Mouse (Mus musculus) frontal cortex, postnatal 25 days (tissue): ENCODE data around the gene Gadd45g.
A peak's percentile ranks its signal among the peaks of the same experiment; 100 is the strongest.
"Not testable (repeated sequence)": the region's sequence is repeated elsewhere in the genome, so short reads cannot be mapped to it uniquely, and the experiment has no call there.

Experiments used
- DNase-seq, 2 experiments: peaks; one replicate each; pipeline ENCODE4 v3.0.0; 2022; ENCODE audit warnings: low spot score in 2 of 2

The Gadd45g gene

GRCm38 (mm10) chr13:51834024-51834423, 12.5 kb upstream of the Gadd45g start:
- DNase-seq: not testable (repeated sequence)

- no peak for DNase-seq
Measured at GRCm38 (mm10) chr13:51834520-51834919, 12.0 kb upstream of the Gadd45g start.

GRCm38 (mm10) chr13:51835208-51835607, 11.3 kb upstream of the Gadd45g start:
- DNase-seq: not testable (repeated sequence)

DNA sequence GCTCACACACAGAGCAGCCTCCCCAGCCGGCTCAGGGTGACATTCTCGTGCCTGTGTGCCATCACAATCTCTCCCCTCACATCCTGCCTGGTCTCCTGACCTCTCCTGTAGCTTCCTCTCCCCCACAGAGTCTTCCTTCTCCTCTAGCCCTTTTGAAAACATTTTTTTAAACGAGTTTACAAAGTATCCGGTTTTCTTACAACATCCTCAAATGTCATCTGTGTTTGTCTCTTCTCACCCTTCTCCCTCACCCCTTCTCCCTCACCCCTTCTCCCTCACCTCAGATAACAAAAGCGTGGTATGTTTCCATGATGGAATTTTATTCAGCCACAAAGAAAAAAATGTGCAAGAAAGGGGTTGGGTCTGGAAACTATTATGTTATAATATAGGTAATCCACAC, 9.1 kb upstream of the Gadd45g start:
- no peak for DNase-seq

DNA sequence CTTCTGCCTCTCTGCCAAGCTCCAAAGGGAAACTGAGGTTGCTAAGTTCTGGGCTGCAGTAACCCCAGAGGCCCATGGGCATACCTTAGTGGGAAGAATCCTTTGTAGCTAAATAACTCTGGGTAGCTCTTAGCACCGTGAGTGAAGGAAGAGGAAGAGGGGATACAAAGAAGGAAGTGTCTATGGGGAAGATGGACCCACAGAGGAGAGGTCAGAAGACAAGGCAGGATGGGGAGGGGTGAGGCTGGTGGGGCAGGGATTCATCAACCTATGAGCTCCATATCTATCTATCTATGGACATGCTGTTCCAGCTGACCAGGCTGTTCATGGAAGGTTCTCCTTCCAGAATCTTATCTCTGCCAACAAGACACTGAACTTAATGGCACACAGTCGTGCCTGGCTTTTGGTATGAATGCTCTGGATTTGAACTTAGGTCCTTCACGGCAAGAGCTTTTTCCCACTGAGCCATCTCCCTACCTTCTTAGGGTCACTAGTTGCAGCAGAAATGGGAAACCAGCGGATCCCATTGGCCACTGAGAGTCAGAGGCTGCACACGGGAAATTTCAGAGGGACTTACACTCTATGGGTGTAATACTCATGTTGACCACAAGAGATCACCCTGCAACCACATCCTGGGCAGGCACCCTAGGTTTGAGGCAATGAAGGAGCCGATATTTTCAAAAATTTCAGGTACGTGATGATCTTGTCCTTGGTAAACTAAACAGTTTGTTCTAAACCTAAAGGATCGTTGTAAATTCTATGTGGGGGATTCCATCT, 7.0 kb upstream of the Gadd45g start:
- peak in 1 of 2 experiments; percentile 32 for DNase-seq

- no peak for DNase-seq
Measured at GRCm38 (mm10) chr13:51840702-51841101, 5.8 kb upstream of the Gadd45g start.

- DNase-seq: no peak
Measured at GRCm38 (mm10) chr13:51841541-51842115, 4.8 kb upstream of the Gadd45g start.

- DNase-seq: no peak
Measured at GRCm38 (mm10) chr13:51842191-51842590, 4.3 kb upstream of the Gadd45g start.

GRCm38 (mm10) chr13:51842773-51843172, 3.7 kb upstream of the Gadd45g start:
- no peak for DNase-seq

GRCm38 (mm10) chr13:51843298-51843697, 3.2 kb upstream of the Gadd45g start:
- no peak for DNase-seq

GRCm38 (mm10) chr13:51844118-51844517, 2.4 kb upstream of the Gadd45g start:
- DNase-seq: no peak

GRCm38 (mm10) chr13:51844661-51845060, 1.8 kb upstream of the Gadd45g start:
- DNase-seq: peak; percentile 42 to 54

GRCm38 (mm10) chr13:51845072-51845471, 1.4 kb upstream of the Gadd45g start:
- DNase-seq: peak in 1 of 2 experiments; percentile 26

- peak; percentile 63 to 72 for DNase-seq
Measured at GRCm38 (mm10) chr13:51845591-51846191, 787 bp upstream of the Gadd45g start.

GRCm38 (mm10) chr13:51846868-51847793, 653 bp downstream of the Gadd45g start:
- DNase-seq: peak; percentile 37 to 49

DNA sequence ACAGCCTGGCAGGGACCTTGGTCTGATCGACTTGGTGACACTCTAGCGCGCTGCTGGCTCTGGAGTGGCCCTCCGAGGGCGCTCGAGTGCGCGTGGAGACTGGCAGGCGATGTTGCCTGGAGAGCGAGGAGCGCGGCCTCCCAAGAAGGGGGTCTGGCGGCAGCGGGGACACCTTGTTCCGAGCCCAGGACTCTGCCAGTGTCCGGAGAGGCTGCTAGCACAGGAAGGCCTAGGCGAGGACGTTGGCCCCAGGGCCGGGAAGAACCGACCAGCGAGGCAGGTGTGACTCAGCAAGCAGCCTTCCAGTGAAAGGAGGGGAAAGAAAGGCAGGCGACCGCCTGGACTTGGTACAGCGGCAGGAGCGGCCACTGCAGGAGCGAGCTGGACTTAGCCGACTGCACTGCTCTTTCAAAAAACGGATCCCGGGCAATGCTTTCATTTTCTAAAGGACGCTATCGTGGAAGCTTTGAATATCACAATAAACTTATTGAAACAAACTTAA, 1.6 kb downstream of the Gadd45g start:
- DNase-seq: peak; percentile 66 to 78

- peak in 1 of 2 experiments; percentile 53 for DNase-seq
Measured at GRCm38 (mm10) chr13:51848481-51849240, 2.2 kb downstream of the Gadd45g start.

DNA sequence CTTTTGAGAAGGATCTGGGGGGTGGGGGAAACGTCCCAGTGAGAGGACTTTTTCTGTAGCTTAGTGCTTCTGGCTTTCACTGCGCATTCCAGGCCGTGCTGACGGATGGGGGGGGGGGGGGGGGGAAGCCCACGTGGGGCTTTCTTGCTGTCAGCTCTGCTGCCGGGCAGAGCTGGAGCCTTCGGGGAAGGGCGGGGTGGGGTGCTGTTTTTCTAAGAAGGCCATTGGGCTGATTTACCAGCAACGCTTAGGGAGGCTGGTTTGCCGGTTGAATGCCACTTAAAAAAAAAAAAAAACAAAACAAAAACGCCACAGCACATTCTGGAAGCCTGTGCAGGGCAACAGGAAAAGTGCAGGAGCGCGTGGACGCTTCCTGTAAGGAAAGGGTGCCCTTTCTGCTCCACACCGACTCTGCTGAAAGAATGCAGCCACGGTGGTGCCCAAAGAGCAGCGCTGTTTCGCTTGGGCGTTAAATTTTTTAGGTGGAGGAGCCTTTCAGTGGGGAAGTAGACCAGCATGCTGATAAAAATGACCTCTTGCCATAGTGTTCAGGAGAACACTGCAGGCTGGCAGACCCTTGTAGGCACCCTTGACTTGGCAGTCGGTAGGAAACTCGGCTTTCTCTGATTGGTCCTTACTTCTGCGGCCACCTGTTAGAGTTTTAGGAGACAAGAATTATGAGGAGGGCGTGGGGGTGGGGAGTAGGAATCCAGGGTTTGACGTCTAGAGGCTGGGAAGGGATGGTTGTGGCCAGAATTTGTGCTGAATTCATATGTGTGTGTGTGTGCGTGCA, 3.0 kb downstream of the Gadd45g start:
- DNase-seq: no peak

DNA sequence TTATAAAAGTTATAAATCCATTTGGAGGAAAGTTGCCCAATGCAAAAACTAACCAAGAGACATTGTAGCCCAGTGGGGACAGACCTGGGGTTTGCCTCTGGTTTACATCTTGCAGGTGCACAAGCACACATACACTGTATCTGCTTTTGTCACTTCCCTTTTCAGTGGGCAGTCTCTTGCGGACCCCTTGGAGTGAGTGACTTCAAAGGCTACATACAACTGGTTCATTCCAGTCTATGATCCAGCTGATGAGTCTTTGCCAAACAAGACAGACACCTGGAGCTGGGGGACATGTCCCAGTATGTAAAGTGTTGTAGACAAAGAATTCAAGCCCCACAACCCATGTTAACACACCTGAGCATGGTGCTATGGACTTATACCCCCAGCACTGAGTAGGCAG, 4.1 kb downstream of the Gadd45g start:
- no peak for DNase-seq

DNA sequence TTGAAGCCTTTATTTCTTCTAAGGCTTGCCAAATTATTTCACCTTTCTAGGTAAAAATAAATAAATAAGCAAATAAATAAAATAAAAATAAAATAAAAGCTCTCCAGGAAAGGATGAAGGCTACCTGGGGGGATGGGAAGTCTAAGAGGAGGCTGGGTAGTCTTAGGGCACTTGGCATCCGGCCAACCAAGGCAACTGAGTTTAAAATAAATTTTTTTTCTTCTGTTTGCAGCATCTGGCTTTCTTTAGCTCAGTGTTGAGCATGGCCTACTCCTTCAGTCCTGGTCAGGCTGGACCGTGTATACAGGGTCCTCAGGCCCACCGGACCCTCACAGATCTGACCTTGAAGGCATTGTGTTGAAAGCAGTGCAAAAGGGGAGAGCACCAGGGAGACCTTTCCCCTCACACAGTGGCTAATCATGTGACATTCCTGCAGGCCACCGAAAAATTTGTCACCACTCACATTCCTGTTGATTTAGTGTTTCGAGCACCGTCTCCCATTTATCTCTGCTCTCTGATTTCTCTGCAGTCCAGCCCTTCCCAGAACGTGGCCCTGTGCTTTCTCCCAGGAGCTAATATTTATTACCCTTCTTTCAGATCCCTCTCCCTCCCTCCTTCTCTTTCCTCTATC, 6.2 kb downstream of the Gadd45g start:
- DNase-seq: no peak
